Mouse (Mus musculus) CD4-positive helper T cell, adult 2 months (primary cell): Measurements from ENCODE around the gene Igfbp5.

Source experiments
- DNase-seq: peaks from one replicate; pipeline ENCODE4 v3.0.0-alpha.2; 2012; ENCODE audit warnings: low read depth, missing footprints, low spot score

Igfbp5 gene

DNA sequence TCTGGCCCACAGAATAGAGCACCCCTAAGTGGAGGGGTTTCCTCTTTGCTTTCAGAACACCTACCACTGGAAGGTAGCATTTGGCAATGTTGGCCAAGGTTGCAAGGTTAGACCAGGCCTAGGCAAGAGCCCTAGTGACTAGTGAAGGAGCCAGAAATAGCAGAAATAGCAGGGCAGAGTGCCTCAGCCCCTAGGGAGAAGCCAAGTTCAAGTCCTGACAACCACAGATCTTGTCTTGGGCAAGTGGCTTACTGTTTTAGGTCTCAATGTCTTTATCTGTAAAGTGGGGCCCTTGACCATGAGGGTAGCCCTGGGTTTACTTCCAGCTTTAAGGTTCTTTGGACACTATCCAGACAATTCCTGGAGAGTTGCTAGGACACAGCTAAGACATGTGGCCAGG lies 5.4 kb downstream of the Igfbp5 start:
- no peak for DNase-seq

DNA sequence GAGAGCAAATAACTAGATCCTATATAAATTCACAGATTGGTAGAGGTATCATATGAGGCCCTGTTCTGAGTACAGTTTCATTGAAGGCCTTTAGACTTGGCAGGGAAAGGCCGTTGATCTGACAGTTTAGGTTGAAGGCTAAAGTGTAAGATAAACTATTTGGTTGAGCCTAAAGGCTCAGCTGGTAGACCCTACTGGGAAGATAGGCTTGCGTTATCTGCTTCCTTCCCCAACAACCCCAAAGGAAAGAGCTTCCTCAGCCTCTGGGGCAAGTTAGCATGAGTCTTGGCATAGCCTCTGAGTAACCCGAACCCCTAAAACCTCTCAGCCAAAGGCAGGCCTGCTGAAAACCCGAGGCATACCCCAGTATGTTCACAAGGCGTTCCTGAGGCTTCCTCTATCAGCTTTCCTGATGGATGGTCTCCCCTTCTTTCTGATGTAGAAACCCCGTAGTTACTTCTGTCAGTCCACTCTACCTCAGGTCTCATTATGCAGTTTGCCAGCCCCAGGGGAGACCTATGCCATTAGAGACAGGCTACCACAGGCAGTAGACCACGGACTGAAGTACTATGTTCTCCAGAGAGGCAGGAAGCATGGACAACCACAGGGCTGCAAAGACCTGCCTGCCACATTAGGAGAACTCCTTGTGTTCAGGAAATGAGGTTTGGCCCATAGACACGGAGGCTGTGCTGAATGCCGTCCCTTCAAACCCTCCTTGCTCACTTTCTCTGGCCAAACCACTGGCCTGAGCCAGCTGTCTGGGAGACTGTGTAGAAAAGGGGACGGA lies 6.1 kb downstream of the Igfbp5 start:
- DNase-seq: no peak

DNA sequence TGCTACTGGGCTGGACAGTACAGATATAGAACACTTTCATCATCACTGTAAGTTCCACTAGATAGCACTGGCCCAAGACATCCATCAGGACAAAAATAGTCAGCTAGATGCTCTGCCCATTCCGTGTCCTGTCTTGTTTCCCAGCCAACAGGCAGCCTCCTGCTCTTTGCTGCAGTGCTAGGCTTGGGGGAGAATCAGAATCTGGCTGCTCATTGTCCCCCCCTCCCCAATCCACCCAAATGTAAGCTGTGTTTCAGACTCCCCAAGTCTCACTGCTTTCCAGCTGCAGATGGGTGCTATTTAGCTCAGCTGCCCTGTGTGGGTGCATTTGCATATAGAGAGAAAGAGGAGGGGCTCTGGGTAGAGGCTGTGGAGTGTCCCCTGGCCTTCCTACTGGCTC lies 7.3 kb downstream of the Igfbp5 start:
- DNase-seq: no peak

DNA sequence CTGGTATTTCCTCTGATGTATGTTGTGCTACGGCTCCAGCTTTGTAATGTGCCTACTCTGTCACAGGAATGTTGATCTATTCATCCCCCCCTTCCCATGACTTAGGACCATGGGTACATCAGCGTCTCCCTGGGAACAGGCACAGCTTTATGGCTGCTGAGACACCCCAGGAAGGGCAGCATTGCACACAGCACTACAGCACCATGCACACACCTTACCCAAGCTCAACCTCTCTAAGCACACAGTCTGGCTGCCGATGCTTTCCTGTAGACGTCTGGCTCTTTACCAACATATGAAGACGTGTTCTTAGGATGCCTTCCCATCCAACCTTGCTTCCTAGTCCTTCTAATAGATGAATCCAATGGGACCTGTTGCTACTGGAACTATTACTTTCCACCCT lies 8.3 kb downstream of the Igfbp5 start:
- no peak for DNase-seq

DNA sequence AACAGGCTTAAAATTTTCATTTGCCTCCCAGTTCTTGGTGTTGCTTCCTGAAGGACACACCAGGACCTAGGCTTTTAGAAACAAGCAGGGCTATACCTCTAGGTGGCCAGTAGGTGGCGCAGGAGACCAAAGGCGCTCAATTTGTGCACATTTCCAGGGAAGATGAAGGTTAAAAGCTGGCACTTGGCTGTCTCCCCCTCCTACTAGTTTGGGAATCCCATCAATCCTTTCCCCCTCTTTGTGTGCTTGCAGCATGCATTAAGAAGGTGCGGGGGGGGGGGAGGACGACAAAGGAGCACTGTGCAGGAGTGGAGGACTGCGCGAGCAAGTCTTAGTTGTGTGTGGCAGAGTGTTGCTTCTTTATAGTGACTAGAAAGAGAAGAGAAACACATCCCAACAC lies 8.8 kb downstream of the Igfbp5 start:
- peak; percentile 14 for DNase-seq

DNA sequence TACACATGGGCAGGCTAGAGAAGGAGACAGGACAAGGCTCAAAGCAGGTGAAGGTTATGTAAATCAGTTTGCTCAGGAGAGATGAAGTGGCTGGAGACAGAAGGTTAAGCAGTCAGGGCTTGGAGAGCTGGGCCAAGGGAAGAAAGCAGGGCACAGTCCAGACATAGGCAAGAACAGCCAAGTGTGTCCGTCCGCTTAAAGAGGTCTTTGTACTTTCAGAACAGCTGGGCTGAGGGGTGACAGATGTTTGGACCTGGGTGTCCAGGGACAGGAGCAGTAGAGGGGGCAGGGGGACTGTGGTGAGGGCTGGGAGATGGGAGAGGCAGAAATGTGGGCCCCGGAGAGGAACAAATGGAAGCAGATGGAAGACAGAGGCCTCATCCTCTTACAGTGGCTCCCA lies 10.4 kb downstream of the Igfbp5 start:
- DNase-seq: no peak

DNA sequence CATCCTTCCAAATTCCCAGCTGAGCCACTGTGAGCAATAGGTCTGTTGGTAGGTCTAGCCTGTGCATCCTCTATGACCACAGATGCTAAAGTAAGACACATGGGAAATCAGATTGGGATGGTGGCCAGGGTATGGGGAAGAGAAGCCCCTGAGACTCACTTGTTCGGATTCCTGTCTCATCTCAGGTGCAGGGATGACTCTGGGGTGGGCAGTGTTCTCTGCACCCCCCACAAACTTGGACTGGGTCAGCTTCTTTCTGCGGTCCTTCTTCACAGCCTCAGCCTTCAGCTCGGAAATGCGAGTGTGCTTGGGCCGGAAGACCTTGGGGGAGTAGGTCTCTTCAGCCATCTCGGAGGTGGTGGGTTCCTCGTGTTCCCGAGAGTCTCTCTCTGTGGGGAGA lies 11.0 kb downstream of the Igfbp5 start:
- DNase-seq: no peak

DNA sequence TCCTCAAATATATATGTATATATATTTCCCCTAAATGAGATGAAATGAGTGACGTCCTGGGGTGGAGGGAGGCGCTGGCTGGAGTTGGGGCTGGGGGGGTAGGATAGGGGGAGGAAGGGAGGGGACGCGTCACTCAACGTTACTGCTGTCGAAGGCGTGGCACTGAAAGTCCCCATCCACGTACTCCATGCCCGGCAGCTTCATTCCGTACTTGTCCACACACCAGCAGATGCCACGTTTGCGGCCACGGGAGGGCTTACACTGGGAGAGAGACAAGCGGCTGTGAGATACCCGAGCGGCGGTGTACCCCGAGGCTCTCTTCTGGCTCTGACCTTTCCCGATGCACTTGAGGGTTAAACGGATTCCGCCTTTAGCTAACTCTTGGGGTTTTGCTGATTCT lies 12.4 kb downstream of the Igfbp5 start:
- DNase-seq: no peak

DNA sequence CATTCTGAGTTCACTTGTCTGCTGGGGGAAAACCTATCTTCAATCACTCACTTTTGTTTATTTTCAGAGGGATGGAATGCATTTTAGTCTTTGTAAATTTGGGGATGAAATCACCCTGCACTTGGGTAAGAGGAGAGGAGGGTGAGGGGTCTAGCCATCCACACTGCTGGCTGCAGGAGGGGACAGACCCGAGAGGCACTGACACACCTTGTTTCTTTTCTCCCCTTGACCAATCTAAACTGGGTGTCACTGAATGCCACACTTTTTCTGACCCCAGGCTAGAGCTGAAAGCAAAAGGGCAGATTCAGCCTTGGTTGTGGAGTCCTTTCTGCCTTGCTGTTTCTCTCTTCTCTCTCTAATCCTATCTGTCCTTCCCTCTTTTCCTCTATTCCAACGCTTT lies 13.0 kb downstream of the Igfbp5 start:
- no peak for DNase-seq

DNA sequence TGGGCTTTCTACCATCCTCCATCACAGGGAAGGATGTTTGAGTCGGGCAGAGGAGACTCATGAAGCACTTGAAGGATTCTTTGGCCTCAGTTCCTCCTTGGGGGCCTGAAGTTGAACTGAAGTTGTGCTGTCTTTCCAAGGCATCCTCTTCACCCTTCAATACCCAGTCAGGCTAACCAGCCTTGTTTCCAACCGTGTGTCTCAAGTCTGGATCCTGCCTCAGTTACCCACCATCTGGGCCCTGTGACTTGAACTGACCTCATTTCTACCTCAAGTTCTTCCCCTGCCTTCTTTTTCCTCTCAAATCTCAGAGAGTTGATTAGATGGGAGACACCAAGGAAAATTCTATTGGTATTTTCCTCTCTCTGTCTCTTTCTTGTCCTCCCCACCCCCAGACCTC lies 14.2 kb downstream of the Igfbp5 start:
- no peak for DNase-seq

DNA sequence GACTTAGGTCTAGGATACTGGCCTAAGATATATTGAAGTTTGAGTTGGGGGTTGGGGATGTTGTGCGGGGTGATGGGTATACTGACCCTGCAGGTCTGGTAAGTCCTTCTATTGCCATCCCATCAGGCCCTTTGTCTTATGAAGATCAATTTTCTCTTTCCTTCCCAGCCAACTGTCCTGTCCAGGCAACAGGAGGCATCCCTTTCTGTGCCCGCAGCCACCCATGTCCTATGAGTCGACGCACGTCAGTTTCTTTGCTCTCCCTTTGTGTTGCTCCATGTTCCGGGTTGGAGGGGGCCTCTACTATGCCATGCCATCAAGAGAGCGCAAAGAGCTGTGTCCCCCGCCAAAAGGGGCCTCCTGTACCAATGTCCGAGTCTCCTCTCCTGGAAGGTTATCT lies 14.7 kb downstream of the Igfbp5 start:
- DNase-seq: no peak

DNA sequence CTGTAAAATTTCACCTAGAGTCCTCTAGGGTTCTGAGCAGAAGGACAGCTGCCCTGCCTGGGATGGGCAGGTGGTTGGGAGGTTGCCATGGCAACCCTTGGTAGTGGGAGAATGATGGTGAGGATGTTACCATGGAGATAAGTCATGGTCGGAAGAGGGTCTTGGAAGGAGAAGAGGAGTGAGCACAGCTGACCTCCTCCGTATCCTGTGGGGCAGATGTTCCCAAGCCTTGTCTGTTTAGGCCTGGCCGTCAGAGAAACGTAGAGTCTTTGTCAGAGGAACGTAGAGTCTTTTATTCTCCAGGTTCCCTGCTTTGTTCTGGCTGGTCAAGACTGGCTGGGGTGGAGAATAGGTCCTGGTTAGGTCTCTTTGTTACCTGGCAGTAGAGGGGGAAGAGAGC lies 15.8 kb downstream of the Igfbp5 start:
- DNase-seq: no peak

DNA sequence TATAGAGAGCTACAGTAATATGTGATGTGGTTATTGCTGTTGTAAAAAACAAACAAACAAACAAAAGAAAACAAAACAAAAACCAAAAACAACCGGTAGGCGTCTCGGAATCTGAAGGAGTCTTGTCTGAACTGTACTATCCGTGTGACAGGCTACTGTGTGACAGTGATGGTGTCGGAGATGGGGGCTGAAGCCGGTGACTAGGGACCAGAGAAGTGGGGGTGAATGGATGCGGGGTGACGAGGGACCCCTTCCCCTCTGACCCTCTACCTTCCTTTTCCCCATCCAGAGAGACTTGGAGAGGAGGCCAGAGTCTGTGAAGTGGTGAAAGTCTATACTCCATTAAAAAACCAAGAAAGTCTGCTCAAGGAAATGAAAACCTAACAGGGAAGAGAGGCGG lies 16.4 kb downstream of the Igfbp5 start:
- DNase-seq: no peak

DNA sequence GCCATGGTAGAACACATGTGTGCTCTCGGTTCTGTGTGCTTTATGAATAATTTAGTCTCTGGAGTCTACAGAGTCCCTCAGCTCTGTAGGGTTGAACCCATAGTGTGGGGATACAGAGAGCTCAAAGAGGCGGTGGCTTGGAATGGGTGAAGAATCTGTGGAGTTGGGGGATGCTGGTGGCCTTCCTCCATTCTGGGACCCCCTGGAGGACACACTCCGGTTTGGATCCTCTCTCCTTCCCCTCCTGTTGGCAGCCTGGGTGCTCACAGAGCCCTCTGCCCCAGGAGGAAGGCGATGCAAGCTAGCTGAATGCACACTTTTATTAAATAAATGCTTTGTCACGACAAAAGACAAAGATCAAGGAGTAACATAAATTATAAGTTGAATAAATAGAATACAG lies 17.1 kb downstream of the Igfbp5 start:
- no peak for DNase-seq

DNA sequence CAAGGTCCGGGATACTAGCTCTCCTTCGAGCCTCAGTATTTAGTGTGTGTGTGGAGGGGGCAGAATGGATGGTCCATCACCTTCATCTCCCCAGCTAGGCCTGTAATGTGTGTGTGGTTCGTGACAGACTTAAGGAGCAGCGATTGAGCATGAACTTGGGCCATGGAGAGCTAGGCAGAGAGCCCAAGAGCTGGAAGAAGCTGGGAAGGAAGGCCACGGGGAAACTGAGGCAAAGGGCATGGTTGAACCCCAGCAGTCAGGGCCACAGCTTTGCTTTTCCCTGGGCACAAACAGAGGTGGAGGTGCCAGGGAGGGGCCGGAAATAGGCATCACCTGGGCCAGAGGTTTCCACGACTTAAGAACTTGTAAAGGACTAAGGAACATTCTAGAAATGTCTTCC lies 17.5 kb downstream of the Igfbp5 start:
- no peak for DNase-seq

DNA sequence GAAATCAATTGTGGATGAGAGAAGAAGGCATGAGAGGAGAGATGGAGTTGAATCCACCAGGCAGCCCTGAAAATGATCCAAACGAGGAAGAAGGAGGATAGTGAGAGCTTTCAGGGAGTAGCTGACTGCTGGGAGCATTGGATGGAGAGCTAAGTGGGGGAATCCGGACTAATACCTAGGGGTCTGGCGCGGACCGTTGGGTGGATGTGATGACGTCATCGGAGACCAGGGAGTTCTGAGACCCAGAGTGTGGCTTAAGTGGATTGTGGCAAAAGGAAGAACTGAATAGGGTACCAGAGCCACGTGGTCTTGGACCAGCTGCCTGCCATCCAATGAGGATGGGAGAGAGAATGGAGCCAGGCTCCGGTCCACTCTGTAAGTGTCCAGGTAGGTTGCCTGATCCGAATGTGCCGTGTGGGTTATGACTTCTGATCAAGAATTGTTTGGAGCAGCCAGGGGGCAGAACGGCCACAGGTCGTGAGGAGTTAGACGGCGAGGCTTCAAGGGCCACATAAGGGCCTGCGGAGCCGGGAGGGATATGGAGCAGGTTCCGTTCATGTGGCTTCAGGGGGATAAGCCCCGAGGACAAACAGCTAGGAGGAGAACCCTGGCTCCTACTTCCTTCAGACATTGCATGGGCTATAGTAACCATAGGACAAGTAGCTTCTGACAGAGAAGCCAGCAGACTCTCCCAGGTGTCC lies 18.3 kb downstream of the Igfbp5 start:
- DNase-seq: no peak

DNA sequence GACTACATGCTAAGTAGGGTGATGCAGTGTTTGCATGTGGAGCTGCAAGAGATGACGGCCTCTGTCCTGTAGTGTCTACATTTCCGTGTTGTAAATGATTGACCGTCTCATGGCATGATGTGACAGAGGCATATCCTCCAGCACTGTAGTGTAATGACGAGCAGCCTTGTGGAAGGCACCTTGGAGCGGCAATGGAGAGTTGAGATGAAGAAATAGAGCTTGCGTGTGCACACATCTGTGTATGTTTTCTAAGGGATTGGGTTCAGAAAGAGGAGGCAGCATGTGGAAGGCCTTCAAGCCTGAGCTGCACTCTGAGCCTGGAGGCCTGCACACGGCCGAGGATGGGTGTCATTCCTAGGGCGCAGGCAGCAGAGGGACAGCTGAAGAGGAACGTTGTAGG lies 19.0 kb downstream of the Igfbp5 start:
- no peak for DNase-seq

DNA sequence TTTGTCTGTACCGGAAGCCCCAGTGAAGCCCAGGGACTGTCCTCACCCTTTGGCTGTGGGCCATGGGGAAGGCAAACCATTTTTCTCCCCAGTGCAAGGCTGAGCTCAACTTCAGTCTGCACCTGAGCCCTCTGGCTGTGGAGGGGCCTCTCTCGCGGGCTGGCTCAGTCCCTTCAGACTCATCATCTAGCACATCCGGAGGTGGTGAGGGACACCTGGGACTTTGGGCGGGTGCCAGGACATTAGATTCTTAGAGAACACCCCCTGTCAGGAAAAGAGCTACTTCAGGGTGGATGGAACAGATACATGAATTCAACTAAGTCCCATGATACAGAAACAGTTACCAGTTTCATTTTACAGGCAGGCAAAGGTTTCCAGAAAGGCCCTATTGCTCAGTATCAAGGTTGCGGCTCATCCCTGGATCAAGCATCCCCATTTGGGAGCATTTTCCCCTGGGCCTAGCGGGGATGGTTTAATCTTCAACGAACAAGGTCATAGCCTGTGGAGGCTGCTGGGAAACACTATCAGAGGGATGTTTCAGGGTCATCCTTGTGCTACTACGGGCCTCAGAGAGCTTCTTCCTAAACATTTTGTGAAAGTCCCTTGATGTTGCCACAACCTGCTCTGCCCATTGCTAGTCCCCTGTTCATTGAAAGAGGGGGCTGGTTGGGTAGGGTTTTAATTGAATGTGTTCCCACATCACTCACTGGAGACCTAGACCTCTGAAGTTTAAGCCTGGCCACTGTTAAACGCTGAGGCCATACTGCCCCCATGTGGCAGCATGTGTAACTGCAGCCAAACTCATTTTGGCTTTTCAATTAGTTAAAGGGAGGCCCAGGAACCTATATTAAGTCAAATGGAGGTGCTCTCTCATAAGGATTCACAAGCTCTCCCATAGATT lies 20.1 kb downstream of the Igfbp5 start:
- peak; percentile 23 for DNase-seq

DNA sequence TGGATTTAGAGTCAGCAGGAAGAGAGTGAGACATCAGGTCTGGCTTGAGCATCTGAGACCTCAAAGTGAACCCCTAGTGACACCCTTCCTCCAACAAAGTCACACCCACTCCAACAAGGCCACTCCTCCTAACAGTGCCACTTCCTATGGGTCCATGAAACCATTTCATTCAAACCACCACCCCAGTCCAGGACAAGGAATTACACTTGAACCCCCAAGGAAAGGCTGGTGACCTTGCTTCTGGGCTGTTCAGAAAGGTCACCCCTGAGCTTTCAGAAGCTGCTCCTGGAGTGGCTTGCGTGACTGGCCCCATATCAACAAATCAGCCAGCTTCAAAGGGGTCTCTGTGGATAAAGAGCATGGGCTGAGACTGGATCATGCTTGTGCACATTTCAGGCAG lies 20.9 kb downstream of the Igfbp5 start:
- DNase-seq: no peak

DNA sequence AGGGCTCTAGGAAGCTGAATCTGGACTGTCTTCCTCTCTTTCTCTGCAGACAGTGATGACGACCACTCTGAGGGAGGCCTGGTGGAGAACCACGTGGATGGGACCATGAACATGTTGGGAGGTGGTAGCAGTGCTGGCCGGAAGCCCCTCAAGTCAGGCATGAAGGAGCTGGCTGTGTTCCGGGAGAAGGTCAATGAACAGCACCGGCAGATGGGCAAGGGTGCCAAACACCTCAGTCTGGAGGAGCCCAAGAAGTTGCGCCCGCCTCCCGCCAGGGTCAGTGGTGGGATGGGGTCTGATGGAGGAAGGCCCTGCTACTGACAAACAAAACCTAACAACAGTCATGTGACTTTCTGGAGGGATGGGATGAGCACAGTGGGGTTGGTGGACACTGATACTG lies 25.6 kb downstream of the Igfbp5 start:
- DNase-seq: no peak

DNA sequence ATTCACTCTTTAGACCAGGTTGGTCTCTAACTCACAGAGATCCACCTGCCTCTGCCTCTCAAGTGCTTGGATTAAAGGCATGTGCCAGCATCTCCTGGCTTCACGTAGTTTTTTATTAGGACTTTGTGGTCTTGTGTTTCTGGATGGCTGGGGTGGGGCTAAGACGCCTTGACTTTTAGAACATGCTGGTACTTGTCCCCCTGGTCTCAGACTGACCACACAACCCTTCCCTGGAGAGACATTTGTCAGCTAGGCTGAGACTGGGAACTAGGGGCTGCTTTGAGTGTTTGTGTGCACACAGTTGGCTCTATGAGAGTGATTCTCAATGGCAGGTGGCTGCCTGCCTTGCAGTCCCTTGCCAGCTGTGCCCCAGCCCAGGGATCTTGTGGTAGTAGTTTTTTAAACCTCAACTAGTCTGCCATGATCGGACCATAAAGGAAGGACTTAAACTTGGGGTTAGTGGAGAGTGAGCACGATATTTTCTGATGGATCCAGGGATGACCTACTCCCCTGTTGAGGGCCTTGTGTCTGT lies 26.8 kb downstream of the Igfbp5 start:
- DNase-seq: no peak

DNA sequence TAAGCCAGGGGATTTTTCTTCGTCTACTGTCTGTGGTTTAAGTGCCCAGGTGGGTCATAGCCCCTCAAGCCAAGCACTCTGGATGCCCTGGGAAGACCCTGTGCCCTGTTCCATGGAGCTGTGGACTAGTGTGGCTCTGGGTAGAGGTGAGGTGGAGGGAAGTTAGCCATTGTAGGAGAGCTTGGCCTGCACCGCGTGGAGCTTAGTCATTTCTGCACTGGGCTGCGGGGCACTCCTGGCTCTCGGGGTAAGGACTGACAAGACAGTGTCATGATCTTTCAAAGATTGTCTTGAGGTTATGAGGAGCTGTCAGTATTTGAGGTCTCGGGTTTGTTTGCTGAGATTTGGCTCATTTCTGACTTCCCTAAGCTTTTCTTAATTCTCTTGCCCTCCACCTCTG lies 30.0 kb downstream of the Igfbp5 start:
- no peak for DNase-seq
